ENCODE assay signal across 15 mouse cellular contexts in genomic region chr8:115983397-115983796, GRCm38 (mm10).
DNase-seq lines count a peak whose midpoint lies in the region; ATAC-seq and TF ChIP-seq lines count a peak whose summit lies in the region.
"Had no signal": no experiment of that assay in that cellular context is flagged by ENCODE, and none has a peak within 500 bp of the region (broad histone marks: within the 10 kb centered on the region; RNA-seq: fewer than 3 reads in every experiment).

No protein-coding gene starts in this region.

- WGBS in kidney, embryonic 14.5 days, result 42% methylated on average over 6 of the region's 6 CpGs
- WGBS in intestine, postnatal 0 days, result 42% methylated on average over 6 of the region's 6 CpGs
- 70% methylated on average over 6 of the region's 6 CpGs for WGBS in forebrain, postnatal 0 days
- WGBS in midbrain, embryonic 15.5 days, result 78% methylated on average over 6 of the region's 6 CpGs

- no peaks in the 10 kb centered on the region for H3K4me1 ChIP-seq in kidney, embryonic 14.5 days (ENCODE audit: control insufficient read depth, insufficient read depth, low read length)
- H3K4me1 ChIP-seq in intestine, postnatal 0 days (replicated peaks; ENCODE audit: control insufficient read depth, insufficient read depth, low read length), result no peaks in the 10 kb centered on the region; the same call in 1 of the 2 replicates
- H3K4me1 ChIP-seq in forebrain, postnatal 0 days (ENCODE audit: insufficient read depth), result no peaks in the 10 kb centered on the region
- no peaks in the 10 kb centered on the region for H3K4me1 ChIP-seq in midbrain, embryonic 15.5 days
- H3K4me1 ChIP-seq: hindbrain, embryonic 15.5 days; midbrain, embryonic 13.5 days had no signal

- H3K27me3 ChIP-seq in kidney, embryonic 14.5 days (ENCODE audit: control insufficient read depth, insufficient read depth, low read length), result no peaks in the 10 kb centered on the region
- H3K27me3 ChIP-seq in intestine, postnatal 0 days (replicated peaks; ENCODE audit: control insufficient read depth, insufficient read depth, low read length), result no peaks in the 10 kb centered on the region; the same call in 1 of the 2 replicates
- no peaks in the 10 kb centered on the region for H3K27me3 ChIP-seq in forebrain, postnatal 0 days (ENCODE audit: insufficient read depth, low read length)
- no peaks in the 10 kb centered on the region for H3K27me3 ChIP-seq in midbrain, embryonic 15.5 days (replicated peaks)
- H3K27me3 ChIP-seq: hindbrain, embryonic 15.5 days; midbrain, embryonic 13.5 days had no signal

- no peak for ATAC-seq in kidney, embryonic 14.5 days (ENCODE audit: low FRiP score, low TSS enrichment)
- peak; percentile 92 for ATAC-seq in intestine, postnatal 0 days
- ATAC-seq in forebrain, postnatal 0 days, result no peak
- ATAC-seq in midbrain, embryonic 15.5 days (replicated peaks), result no peak
- ATAC-seq: midbrain, embryonic 13.5 days had no signal

- H3K4me3 ChIP-seq in kidney, embryonic 14.5 days (ENCODE audit: low read length), result no peak overlapping the region
- H3K4me3 ChIP-seq in intestine, postnatal 0 days (ENCODE audit: low read depth, low read length), result no peak overlapping the region
- H3K4me3 ChIP-seq in forebrain, postnatal 0 days (ENCODE audit: low read depth, low read length), result no peak overlapping the region
- no peak overlapping the region for H3K4me3 ChIP-seq in midbrain, embryonic 15.5 days
- H3K4me3 ChIP-seq: hindbrain, embryonic 15.5 days; midbrain, embryonic 13.5 days had no signal

- H3K36me3 ChIP-seq in kidney, embryonic 14.5 days (ENCODE audit: control insufficient read depth, insufficient read depth, low read length), result no peaks in the 10 kb centered on the region
- no peaks in the 10 kb centered on the region for H3K36me3 ChIP-seq in intestine, postnatal 0 days (ENCODE audit: control insufficient read depth, insufficient read depth)
- no peaks in the 10 kb centered on the region for H3K36me3 ChIP-seq in forebrain, postnatal 0 days (ENCODE audit: insufficient read depth)
- no peaks in the 10 kb centered on the region for H3K36me3 ChIP-seq in midbrain, embryonic 15.5 days (replicated peaks)
- H3K36me3 ChIP-seq: G1E; hindbrain, embryonic 15.5 days; midbrain, embryonic 13.5 days had no signal

- TF ChIP-seq CTCF in intestine, postnatal 0 days (IDR thresholded peaks at IDR 0.05; ENCODE audit: low read depth), result no peak
- TF ChIP-seq CTCF in forebrain, postnatal 0 days (IDR thresholded peaks at IDR 0.05; ENCODE audit: low read depth), result no peak

- H3K9ac ChIP-seq in kidney, embryonic 14.5 days (ENCODE audit: low read depth, low read length), result no peak overlapping the region
- H3K9ac ChIP-seq in intestine, postnatal 0 days (ENCODE audit: low read depth, low read length), result no peak overlapping the region
- H3K9ac ChIP-seq in forebrain, postnatal 0 days, result no peak overlapping the region
- no peak overlapping the region for H3K9ac ChIP-seq in midbrain, embryonic 15.5 days
- H3K9ac ChIP-seq: hindbrain, embryonic 15.5 days; liver, embryonic 14.5 days; midbrain, embryonic 13.5 days had no signal

- no peak overlapping the region for H3K27ac ChIP-seq in kidney, embryonic 14.5 days (ENCODE audit: low read depth, low read length)
- peak overlapping the region; percentile 64; the same call in 1 of the 2 replicates for H3K27ac ChIP-seq in intestine, postnatal 0 days (ENCODE audit: low read depth, low read length)
- no peak overlapping the region for H3K27ac ChIP-seq in forebrain, postnatal 0 days (ENCODE audit: low read depth, low read length)
- H3K27ac ChIP-seq in midbrain, embryonic 15.5 days, result no peak overlapping the region
- H3K27ac ChIP-seq: hindbrain, embryonic 15.5 days; liver, embryonic 14.5 days; midbrain, embryonic 13.5 days had no signal

- peak; percentile 97 for DNase-seq in kidney, adult 11 months
- DNase-seq in adrenal gland, adult 2 months, result peak; percentile 54
- DNase-seq in kidney, postnatal 25 days, result peak; percentile 90 to 96
- DNase-seq in forebrain, postnatal 0 days, result no peak
- DNase-seq in embryo, embryonic 10.5 days (ENCODE audit: low spot score), result no peak
- DNase-seq: heart, postnatal 14 days; lung, postnatal 36 days; thymus, adult 2 months had no signal

- no peak overlapping the region for H3K4me2 ChIP-seq in kidney, embryonic 14.5 days (replicated peaks; ENCODE audit: low read depth, low read length)
- no peak overlapping the region for H3K4me2 ChIP-seq in intestine, postnatal 0 days (replicated peaks; ENCODE audit: low read depth)
- no peak overlapping the region for H3K4me2 ChIP-seq in forebrain, postnatal 0 days (ENCODE audit: low read depth)
- H3K4me2 ChIP-seq in midbrain, embryonic 15.5 days, result no peak overlapping the region
- H3K4me2 ChIP-seq: hindbrain, embryonic 15.5 days; midbrain, embryonic 13.5 days had no signal

- no peaks in the 10 kb centered on the region for H3K9me3 ChIP-seq in kidney, embryonic 14.5 days (ENCODE audit: control insufficient read depth, low read length)
- no peaks in the 10 kb centered on the region for H3K9me3 ChIP-seq in intestine, postnatal 0 days (ENCODE audit: control insufficient read depth)
- H3K9me3 ChIP-seq in forebrain, postnatal 0 days (ENCODE audit: low read length), result no peaks in the 10 kb centered on the region
- no peaks in the 10 kb centered on the region for H3K9me3 ChIP-seq in midbrain, embryonic 15.5 days
- H3K9me3 ChIP-seq: hindbrain, embryonic 15.5 days; midbrain, embryonic 13.5 days had no signal

Comparison
In these comparisons a context has a peak if more than half of its experiments do, and no peak if none do; other contexts are left out.
1. DNase-seq: peak in kidney, adult 11 months (single experiment), adrenal gland, adult 2 months (single experiment) and kidney, postnatal 25 days (2 of 2); none in forebrain, postnatal 0 days (single experiment) and embryo, embryonic 10.5 days (single experiment).